Mouse (Mus musculus) Patski (cell line): ENCODE data around the gene Nav2. TPM values are rescaled to one million over a fixed set of nuclear protein-coding genes. Genes with fewer than 3 reads are reported as not detected.

Experiments
- ATAC-seq: fragments of 100-300 bp; one replicate; pipeline ENCODE4 v1.8.0; 2021
- CTCF ChIA-PET: fragments of 350-600 bp; sonication (Branson Sonifier 250); formaldehyde crosslinking; loops from one replicate; lab custom pipeline; 2022; ENCODE audit warnings: inconsistent platforms; lab: Charles Lee
- POLR2A ChIA-PET: fragments of 350-600 bp; sonication (Branson Sonifier 250); formaldehyde crosslinking; loops from one replicate; lab custom pipeline; 2022; ENCODE audit warnings: antibody characterized with exemption, inconsistent platforms; lab: Charles Lee
- DNase-seq: peaks from one replicate; pipeline ENCODE4 v3.0.0-alpha.2; 2011; ENCODE audit warnings: low read depth, low spot score
- H3K27me3 ChIP-seq: fragments of 371-371 bp; one replicate; pipeline ENCODE4 v1.5.1; 2021
- CTCF ChIP-seq: fragments of 100-300 bp; IDR thresholded peaks from one replicate; pipeline ENCODE4 v1.5.1; 2021
- in situ Hi-C: fragments of 300-500 bp; cut with MboI; formaldehyde crosslinking; loops from 3 replicates; pipeline ENCODE4 v1.11.1; 2018; ENCODE audit warnings: low pct_unique_long_range_greater_than_20kb, mixed read lengths
- polyA plus RNA-seq: library from polyadenylated mRNA; unstranded; gene quantifications from one replicate; pipeline ENCODE4 v1.2.3, GENCODE M21; 2021

The Nav2 gene
- polyA plus RNA-seq, 1 experiment from 2014 or later = 13.3 TPM

DNA sequence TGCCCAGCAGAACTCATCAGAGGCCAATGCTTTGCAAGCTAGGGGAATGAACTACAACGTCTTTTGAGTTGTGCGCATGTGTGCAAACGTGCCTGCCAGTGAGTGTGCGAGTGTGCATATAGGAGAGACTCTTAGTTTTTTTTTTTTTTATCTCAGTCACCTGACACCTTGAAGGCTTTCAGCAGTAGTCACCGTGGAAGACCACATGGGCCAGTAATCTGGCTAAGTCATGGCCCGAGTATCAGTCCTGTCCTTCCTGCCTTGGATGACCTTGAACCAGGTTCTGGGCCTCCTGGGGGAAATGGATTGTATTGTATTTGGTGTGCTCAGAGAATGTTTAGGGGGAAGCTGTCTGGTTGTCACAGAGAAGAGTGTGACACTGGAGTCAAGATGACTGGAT lies 625.7 kb downstream of the Nav2 start:
- ATAC-seq (no peak), DNase-seq (no peak)
- H3K27me3 ChIP-seq = no peaks in the 10 kb centered on the region
- TF ChIP-seq CTCF = no peak
- POLR2A ChIA-PET = no interaction called here
- CTCF ChIA-PET = interaction anchor here (0.7 to 1.4 kb wide), 2 partner anchors 40 to 305 kb away, joined by 3 read pairs; no protein-coding TSS in a partner anchor
- in situ Hi-C loops = no loop called here

DNA sequence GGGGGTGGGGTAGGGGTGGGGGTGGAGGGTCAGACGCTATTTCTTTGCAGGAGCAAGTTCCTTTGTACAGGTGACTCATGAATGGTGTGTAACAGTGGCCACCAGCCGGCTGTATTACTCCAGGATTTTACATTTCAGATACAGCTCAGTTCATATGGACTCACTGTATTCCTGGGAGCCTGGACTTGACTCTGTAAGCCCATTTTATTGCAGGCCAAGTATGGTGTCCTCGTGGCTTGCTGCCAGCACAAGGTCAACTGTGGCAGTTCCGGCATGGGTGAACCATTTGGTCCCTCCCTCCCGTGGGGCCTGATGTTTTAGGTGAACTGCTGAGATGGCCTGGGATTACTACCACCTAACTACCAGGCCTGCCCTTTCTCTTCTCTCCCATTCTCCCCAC lies 629.8 kb downstream of the Nav2 start:
- H3K27me3 ChIP-seq = no peaks in the 10 kb centered on the region
- ChIA-PET CTCF (no interaction called here), POLR2A (interaction anchor here (0.6 to 1.5 kb wide), 3 partner anchors 10 to 30 kb away, joined by 3 to 4 read pairs (median 3); no protein-coding TSS in a partner anchor)
- no peak for DNase-seq
- ATAC-seq = no peak
- TF ChIP-seq CTCF = no peak
- in situ Hi-C loops = no loop called here

DNA sequence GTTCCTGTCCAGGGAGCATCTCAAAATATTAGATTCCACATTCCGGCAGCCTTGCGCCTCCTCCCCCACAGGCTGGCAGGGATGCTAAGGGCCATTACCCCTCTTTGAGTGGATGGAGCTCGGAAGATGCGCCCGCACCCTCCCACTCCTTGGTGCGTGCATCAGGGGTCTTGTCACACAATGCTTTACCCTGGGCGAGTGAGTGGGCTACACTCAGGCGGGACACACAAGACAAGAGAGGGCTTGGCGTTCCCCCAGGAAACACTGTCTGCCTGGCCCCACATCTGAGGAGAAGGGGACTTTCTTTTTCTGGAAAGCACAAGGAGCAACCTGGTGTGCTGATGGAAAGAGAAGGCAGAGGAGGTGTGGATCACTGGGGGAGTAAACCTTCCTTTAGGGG lies 631.7 kb downstream of the Nav2 start:
- no peak for ATAC-seq
- no peaks in the 10 kb centered on the region for H3K27me3 ChIP-seq
- in situ Hi-C loops = no loop called here
- ChIA-PET POLR2A (no interaction called here), CTCF (no interaction called here)
- no peak for TF ChIP-seq CTCF
- DNase-seq = no peak

- ATAC-seq (no peak), DNase-seq (no peak)
- POLR2A ChIA-PET = no interaction called here
- CTCF ChIA-PET = interaction anchor here (0.9 to 2.6 kb wide), 3 partner anchors 11 to 17 kb away, joined by 3 to 10 read pairs (median 3); no protein-coding TSS in a partner anchor
- in situ Hi-C loops = no loop called here
- no peak for TF ChIP-seq CTCF
- H3K27me3 ChIP-seq = no peaks in the 10 kb centered on the region
Observed at GRCm38 (mm10) chr7:49542135-49542534, 633.6 kb downstream of the Nav2 start.

DNA sequence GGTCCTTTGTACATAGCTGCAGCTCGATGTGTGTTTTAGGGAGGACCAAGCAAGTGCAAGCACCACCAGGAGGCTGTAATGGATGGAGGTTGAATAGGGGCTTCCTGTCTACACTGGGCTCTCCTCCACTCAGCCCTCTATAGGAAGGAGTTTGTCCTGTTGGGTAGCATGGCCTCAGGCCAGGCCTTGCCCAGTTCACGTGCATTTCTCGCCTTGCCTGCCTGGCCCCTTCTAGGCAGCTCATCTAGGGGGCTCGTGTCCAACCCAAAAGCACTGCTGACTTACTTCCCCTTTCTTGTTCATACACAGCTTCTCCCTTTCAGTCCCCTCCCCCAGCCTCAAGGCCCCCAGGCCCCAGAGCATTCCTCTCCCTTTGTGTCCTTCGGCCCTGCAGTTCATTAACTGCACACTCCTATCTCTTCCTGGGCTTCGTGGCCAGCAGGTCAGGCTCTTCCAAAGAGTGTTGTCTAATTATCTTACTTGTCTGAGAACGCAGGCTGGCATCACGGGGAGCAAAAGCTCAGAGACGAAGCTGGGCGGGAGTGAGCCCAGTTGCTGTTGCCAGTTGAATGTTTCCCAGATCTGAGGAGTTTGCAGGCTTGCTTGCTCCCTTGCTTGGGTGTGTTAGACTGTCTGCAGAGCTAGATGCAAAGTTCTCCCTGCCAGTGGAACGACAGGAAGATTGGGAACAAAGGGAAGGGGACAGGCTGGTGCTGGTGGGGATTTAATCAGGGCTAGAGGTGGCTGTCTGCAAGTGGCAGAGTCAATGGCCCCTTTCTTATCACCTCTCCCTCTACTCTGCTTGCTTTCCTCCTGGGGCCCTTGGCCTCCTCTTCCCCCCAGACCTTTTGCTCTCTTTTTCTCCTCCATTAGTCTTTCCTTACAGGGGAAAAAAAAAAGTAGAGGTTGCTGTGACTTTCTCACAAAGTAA lies 636.5 kb downstream of the Nav2 start:
- no peaks in the 10 kb centered on the region for H3K27me3 ChIP-seq
- CTCF ChIA-PET = no interaction called here
- in situ Hi-C loops = no loop called here
- POLR2A ChIA-PET = interaction anchor here (0.6 kb wide), 1 partner anchor 18 kb away, joined by 3 read pairs; no protein-coding TSS in a partner anchor
- ATAC-seq (no peak), DNase-seq (no peak)
- TF ChIP-seq CTCF = no peak

DNA sequence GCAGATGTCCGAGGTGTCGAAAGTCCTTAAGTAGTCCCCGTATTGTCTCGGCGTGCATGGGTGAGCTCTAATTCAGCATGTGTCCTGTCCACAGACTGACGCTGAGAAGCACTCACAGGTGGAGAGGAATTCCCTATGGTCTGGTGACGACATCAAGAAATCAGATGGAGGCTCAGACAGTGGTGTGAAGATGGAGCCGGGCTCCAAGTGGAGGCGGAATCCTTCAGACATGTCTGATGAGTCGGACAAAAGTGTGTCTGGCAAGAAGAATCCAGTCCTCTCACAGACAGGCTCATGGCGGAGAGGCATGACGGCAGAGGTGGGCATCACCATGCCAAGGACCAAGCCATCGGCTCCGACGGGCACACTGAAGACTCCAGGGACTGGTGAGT lies 637.2 kb downstream of the Nav2 start:
- no peak for DNase-seq
- ChIA-PET CTCF (no interaction called here), POLR2A (interaction anchor here (0.6 kb wide), 1 partner anchor 19 kb away, joined by 3 read pairs; no protein-coding TSS in a partner anchor)
- in situ Hi-C loops = no loop called here
- TF ChIP-seq CTCF = no peak
- no peaks in the 10 kb centered on the region for H3K27me3 ChIP-seq
- ATAC-seq = no peak

GRCm38 (mm10) chr7:49548397-49548796 lies 639.9 kb downstream of the Nav2 start:
- ATAC-seq (no peak), DNase-seq (no peak)
- no peaks in the 10 kb centered on the region for H3K27me3 ChIP-seq
- ChIA-PET CTCF (interaction anchor here (0.9 to 2.7 kb wide), 2 partner anchors 11 to 21 kb away, joined by 3 to 7 read pairs; no protein-coding TSS in a partner anchor), POLR2A (interaction anchor here (0.9 kb wide), 1 partner anchor 10 kb away, joined by 3 read pairs; no protein-coding TSS in a partner anchor)
- in situ Hi-C loops = no loop called here
- TF ChIP-seq CTCF = no peak

DNA sequence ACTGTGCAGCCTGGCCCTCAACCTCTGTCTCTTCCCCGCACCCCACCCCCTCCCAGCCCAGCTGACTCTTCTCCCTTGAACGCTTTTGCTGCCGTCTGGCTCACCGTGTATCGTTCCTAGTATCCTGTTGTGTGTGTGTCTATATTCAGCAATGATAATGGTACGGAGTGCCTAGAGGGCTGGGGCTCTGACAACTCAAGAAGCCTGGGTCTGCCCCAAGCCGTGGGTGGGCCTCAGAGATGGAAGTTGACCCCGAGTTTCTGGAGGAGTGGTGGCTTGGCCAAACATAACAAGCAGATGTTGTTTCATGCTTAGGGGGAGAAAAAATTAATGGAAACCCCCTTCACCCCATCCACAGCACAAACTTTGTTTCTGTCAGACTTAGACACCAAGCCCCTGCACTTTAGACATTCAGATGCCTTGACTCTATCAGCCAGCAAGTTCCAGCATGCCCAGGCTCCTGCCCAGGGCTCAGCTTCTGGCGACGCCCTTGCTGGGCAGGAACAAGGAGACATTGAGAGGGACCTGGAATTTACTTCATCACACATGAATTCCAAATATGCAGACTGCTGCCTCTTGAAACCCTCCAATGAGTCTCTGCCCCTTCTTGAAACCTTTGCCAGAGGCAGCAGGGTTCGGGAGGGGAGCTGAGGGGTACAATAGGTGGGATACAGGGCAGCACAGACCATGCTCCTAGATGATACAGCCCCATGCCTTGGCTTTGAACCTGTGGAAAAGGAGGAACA lies 644.9 kb downstream of the Nav2 start:
- ChIA-PET CTCF (no interaction called here), POLR2A (no interaction called here)
- ATAC-seq = peak; percentile 55
- TF ChIP-seq CTCF = no peak
- H3K27me3 ChIP-seq = no peaks in the 10 kb centered on the region
- DNase-seq = no peak
- in situ Hi-C loops = no loop called here

DNA sequence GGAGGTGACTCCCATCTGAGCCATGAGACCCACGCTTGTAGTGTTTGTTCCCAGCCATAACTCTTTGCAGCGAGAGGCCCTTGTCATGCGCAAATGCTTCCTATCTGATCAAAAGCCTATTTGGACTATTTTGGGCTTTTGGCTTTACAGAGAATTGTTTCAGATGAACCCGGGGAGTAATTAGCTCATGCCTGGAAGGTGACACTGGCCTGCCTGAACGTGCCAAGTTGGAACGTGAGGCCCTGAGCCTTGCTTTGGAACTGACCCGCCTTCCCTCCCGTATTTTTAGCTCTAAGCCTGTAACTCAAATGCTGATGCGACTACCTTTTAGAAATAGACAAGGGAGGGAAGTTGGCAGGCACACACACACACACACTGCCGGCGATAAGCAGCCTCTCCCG lies 649.7 kb downstream of the Nav2 start:
- H3K27me3 ChIP-seq = no peaks in the 10 kb centered on the region
- DNase-seq = no peak
- in situ Hi-C loops = loop anchor here (5.0 kb wide), 1 partner anchor 36 kb away; no protein-coding TSS in a partner anchor
- no peak for TF ChIP-seq CTCF
- ChIA-PET CTCF (interaction anchor here (0.7 to 3.0 kb wide), 5 partner anchors 9 to 58 kb away, joined by 3 to 9 read pairs (median 4); no protein-coding TSS in a partner anchor), POLR2A (interaction anchor here (0.7 kb wide), 1 partner anchor 64 kb away, joined by 3 read pairs; no protein-coding TSS in a partner anchor)
- ATAC-seq = no peak

DNA sequence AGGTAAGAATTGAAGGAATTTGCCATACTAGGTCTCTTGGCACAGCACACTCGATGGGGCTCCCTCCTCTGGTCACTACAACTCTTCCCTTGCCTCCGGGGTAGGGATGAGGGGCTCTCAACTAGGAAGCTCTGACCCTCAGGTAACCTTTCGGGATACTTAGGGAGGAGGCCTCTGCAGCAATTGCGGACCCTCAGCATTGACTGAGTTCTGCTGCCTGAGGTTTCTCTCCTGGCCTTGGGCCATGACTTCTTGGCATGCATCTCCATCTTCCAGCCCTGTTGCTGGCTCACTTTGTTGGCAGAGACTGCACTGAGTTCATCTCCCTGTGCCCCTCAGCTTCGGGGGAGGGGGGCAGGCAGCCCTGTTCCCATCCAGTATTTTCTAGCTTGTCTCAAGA lies 650.4 kb downstream of the Nav2 start:
- in situ Hi-C loops = loop anchor here (5.0 kb wide), 1 partner anchor 37 kb away; no protein-coding TSS in a partner anchor
- DNase-seq = peak; percentile 39

More for the DNA sequence above, 650.4 kb downstream of the Nav2 start:
- CTCF ChIA-PET = interaction anchor here (0.9 to 3.0 kb wide), 8 partner anchors 10 to 202 kb away, joined by 3 to 9 read pairs (median 4); no protein-coding TSS in a partner anchor
- TF ChIP-seq CTCF = no peak
- POLR2A ChIA-PET = no interaction called here
- ATAC-seq = peak; percentile 23
- no peaks in the 10 kb centered on the region for H3K27me3 ChIP-seq
